Mouse (Mus musculus) stomach, postnatal 0 days (tissue): ENCODE data around the gene E2f3.

Experiments
- CTCF ChIP-seq: IDR thresholded peaks from 2 replicates; pipeline ENCODE4 v1.5.1; 2016; ENCODE audit warnings: antibody characterized with exemption, low read depth, mild to moderate bottlenecking, moderate library complexity
- EP300 ChIP-seq: optimal IDR thresholded peaks from 2 replicates; pipeline ENCODE3; 2016; ENCODE audit warnings: antibody characterized with exemption

DNA sequence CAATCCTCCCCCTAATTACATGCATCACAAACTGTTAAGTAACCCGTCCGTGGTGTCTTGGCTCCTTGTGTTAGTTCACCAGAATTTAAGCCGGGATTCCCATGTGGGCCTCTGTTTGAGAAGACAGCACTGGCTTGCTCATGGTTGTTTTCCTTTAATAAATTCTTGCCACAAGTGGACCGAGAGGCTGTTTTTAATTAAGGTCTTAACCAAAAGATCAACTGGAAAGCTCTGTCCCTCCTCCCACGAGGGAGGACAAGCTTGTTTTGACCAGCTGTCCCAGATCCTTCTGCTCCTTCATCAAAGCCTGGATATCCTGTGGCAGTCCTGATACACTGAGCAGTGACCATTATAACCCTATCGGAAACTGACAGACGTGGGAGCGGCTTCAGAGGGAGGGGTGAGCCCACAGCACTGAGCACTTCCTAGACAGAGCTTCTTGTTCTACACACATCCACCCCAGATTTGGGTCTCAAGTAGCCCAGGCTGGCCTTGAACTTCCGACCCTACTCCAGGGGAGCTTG, 28.1 kb downstream of the E2f3 start:
- TF ChIP-seq CTCF (no peak), EP300 (no peak)
